Mouse (Mus musculus): ENCODE results near the gene Patl2. TPM values are rescaled to one million over a fixed set of nuclear protein-coding genes. Genes with fewer than 3 reads are reported as not detected.
"Not testable (repeated sequence)": the region's sequence is repeated elsewhere in the genome, so short reads cannot be mapped to it uniquely, and the experiment has no call there.

The Patl2 gene
- total RNA-seq (2021), result not detected

GRCm38 (mm10) chr2:122186106-122186505, at the start of gene Patl2, which contains the start of gene Terb2:
Gene Patl2, minus strand, starts transcription at chr2:122186189.
Gene Terb2, plus strand, starts transcription at chr2:122186272.
- no peak for DNase-seq

DNA sequence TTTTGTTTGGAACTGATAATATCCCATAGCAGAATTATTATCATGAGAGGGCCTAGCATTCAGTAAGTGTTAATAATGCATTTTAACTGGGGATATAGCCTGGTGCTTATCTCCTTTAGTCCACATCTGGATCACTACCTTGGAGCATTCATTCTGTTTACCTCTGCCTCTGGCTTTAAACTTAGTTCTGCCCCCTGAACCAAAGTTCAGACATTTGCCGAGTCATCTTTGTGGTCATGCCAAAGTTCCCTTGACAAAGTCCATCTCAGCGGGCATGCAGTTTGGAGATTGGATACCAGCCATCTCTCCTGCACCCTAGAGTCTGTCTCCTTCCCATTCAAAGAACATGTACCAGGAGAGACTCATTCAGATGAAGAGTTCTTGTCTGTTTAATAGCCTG, 49.4 kb upstream of the Patl2 start:
- no peak for DNase-seq

DNA sequence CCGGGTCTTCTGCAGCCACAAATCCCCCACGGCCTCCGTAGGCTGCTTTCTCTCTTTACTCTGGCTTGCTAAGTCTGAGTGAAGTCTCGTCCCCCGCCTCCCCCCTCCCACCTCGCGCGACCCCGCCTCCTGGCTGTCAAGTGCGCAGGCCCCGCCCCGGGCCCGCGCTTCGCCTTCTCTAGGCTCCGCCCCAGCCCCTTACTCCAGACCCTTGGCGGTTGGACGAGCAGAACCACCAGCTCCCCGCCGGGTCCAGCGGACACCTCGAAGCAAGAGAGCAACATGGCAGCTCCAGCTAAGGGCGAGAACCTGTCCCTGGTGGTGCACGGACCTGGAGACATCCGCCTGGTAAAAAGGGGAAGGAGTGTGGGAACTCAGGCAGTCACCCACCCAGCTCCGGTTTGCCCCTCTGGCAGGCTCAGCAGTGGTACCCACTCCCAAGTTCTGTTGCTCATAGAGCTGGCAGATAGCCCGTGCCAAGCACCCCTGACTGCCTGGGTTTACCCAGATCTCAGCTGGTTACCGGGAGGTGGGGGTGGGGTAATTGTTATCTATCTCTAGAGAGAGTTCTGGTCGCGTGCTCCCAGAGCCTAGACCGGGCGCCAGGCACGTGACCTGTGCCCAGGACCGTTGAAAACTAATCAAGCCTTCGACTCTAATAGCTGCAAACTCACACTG, 48.8 kb upstream of the Patl2 start, which contains the start of gene Sord:
TSS of gene Sord (plus strand) at position 139 of the 678 bp plus-strand sequence.
- peak; percentile 83 for DNase-seq

DNA sequence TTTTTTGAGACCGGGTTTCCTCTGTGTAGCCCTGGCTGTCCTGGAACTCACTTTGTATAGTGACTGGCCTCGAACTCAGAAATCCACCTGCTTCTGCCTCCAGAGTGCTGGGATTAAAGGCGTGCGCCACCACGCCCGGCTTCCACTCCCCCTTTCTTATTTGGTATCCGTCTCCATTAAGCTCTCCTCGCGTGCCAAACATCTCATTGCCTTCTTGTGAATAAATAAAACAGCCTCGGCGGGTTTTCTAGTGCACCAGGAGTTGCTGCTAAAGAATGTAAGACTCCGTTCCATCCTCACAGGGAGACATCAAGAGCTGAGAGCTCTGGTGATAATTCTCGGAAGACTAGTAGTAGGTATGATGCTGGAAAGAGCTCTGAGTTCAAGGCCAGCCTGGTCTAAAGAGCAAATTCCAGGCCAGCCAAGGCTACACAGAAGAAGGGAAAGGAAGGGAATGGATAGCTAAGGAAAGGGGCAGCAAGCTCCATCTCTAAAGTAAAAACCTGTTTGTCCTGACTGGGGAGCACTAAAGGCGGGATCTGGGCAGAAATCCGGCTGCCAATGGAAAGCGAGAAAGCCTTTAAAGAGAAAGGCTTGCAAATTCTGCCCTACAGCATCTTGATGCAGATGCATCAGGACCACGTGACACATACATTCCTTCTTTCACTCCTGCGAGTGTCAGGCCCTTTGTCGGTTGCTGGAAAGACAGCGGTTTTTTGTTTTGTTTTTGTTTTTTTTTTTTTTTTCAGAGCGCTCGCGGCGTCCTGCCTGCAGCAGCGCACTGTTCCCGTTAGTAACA, 48.0 kb upstream of the Patl2 start:
- DNase-seq, result peak; percentile 26

DNA sequence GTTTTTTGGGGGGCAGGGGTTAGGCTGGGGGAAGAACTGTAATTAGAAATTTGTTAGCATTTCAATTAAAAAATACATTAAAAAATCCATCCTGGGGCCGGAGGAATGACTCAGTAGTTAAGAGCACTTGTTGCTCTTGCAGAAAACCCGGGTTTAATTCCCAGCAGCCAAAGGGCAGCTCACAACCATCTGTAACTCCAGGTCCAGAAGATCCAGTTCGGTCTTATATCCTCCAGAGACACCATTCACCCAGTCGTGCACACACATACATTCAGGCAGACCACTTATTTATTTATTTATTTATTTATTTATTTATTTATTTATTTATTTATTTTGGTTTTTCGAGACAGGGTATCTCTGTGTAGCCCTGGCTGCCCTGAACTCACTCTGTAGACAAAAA, 47.4 kb upstream of the Patl2 start:
- DNase-seq, result no peak

DNA sequence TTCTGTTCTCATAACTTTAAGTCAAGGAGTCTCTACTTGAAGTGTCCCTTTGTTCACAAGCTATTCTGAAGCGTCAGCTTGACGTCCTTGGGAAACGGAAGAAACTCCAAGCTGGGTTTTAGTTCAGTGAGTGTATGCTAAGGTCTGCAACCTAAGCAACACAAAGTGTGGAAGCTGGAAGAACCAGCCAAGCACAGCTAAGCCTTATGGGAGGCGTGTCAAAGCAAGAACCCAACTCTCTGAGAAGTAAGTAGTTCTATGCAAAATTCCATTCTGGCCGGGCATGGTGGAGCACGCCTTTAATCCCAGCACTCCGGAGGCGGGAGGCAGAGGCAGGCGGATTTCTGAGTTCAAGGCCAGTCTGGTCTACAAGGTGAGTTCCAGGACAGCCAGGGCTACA, 45.6 kb upstream of the Patl2 start:
- DNase-seq, result no peak

DNA sequence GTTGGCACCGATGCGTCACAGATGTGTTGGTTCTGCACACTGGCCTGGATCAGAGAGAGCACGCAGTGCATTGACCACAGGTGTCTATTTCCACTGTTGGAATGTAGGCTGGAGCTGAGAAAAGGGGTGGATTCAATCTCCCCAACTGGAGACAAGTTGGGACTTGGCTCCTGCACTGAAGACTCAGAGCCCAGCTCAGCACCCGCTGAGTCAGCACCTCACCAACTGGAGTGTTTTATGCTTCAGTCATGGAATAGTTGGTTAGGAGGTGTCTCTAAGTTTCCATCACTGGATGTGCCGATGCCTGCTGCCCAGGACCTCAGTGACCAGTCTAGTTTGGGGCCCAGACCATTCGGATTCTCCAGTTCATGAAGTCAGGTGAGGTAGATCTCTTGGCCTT, 44.4 kb upstream of the Patl2 start:
- DNase-seq, result no peak

DNA sequence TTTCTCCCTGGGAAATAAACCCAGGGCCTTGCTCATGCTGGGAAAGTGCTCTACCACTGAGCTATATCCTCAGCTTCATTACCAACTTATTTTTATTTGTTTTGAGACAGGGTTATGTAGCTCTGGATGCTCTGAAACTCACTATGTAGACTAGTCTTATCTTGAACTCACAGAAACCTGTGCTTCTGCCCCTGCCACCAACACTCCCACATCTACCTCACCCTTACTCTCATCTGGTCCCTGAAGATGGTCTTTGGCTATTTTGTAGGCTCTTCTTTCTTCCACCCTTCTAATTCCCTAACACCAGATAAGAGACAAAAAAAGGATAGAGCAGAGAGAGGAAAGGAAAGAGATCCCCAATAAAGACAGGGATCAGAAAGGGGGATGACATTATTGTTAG, 37.7 kb upstream of the Patl2 start:
- no peak for DNase-seq

GRCm38 (mm10) chr2:122222272-122222671, 36.3 kb upstream of the Patl2 start:
- no peak for DNase-seq

DNA sequence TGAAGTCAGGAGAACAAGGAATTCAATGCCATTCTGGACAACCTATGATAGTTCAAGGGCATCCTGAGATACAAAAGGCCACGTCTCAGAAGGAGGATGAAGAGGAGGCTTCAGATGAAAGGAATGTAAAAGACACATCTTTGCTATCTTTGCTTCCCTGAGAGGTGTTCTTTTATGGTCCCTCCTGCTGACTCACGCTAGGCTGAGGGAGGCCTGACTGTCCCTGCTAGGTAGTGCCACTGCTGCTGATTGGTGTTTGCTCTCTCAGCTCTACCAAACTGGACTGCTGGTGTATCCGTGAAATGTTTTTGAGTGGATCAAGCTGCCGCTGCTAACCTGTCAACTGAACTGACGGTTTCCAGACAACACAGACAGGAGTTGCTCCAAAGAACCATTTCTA, 35.8 kb upstream of the Patl2 start:
- no peak for DNase-seq

GRCm38 (mm10) chr2:122221378-122221777, 35.4 kb upstream of the Patl2 start:
- no peak for DNase-seq

DNA sequence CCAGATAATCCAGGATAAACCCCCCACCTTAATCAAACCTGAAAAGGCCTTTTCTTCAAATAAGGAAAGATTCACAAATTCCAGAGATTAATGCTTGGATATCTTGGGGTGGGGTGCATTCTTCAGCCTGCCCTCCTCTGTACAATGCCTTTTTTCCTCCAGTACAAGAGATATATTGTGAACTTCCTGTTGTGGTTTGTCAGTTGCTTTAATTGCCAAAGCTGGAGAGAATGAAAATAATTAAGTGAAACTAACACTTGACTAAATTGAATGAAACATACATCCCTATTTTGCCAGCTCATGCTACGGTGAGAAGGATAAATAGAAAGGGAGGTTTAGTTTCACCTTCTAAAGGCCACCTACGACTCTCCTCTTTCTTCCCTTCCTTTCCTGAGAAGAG, 32.2 kb upstream of the Patl2 start:
- no peak for DNase-seq

DNA sequence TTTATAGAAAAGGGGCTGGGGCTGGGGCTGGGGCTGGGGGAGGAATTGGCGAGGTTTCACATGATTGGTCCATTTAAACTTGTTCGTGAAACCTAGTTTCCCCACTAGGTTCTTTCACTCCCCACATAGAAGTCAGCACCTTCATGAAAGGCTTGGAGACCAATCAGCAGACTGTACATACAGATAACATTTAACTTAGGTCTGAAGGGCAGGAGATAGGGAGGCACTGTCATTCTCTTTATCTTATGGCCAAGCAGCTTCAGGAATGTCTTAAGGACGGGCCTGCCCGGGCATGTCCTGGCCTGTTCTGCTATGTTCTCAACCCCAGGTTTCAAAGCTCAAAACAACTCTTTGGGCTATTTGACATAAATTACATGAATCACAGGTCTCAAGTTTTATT, 31.1 kb upstream of the Patl2 start:
- not testable (repeated sequence) for DNase-seq

DNA sequence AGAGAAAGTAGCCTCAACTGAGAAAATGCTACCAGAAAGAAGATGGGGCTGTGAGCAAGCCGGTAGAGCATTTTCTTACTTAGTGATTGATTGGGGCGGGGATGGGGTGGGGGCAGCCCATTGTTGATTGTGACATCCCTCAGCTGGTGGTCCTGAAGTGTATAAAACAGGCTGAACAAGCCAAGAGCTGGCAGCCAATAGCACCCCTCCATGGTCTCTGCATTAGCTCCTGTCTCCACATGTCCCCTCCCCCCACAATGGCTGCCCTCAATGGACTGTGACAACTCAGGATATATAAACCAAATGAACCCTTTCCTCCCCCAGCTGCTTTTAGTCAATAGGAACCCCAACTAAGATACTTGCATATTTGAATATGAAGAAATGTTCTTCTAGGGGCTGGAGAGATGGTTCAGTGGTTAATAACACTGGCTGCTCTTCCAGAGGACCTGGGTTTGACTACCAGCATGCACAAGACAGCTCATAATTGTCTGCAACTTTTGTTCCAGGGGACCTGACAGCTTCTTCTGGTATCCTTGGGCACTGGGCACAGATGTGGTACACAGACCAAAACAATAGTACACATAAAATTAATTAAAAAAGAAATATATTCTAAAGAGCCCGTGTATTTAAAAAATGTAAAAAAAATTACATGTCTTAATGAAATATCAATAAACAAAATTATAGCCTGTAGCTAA, 24.7 kb upstream of the Patl2 start:
- DNase-seq, result no peak

DNA sequence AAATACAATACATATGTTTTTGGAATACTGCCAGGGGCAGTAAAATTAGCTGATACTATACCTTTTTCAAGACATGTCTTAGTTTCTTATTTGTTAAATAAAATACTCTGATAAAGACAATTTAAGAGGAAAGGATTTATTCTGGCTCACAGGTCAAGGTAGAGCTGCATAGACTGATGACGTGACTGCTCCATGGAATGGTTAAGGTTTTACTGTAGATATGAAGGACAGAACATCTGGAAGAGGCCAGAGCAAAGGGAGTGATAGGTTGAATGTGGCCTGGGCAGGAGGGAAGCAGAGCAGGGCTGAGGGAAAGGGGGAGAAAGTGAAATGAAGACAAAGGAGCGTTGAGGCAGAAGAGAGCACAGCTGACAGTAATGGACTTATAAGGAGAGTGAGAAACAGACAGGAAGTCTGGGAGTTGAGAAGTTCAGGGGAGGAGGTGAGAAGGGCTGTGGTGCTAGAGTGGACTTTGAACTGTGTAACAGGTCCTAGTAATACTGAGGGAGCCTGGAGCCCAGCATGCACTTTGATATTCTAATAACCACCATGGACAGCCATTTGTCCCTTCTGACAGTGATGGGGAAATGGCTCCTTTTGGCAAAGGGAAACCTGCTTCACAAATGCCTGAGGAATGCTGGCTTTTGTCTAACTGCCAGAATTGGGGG, 20.6 kb upstream of the Patl2 start:
- DNase-seq, result no peak

- DNase-seq, result no peak
These were observed 15.5 kb upstream of the Patl2 start for GRCm38 (mm10) chr2:122201501-122201900.

DNA sequence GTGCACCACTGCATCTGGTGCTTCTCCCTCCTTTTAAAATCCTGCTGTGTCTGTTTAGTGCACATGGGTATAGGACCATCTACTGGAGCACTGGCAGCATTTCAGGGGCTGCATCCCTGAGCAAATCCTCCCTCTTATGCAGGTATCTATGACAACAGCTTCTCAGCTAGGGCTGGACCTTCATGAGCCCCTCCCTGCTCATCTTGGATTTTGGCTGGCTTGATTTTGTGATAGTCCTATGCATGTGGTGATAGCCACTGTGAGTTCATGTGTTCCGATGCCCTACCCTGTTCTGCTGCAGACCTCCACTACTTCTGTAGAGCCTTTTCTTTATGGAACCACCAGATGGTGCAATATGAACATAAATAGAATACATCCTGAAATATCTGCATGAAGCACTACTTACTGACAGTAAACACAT, 8.5 kb upstream of the Patl2 start:
- no peak for DNase-seq

- DNase-seq, result no peak
These were observed 5.9 kb upstream of the Patl2 start for GRCm38 (mm10) chr2:122191849-122192248.

GRCm38 (mm10) chr2:122186751-122187150, 762 bp upstream of the Patl2 start:
- no peak for DNase-seq

- DNase-seq, result no peak
These were observed 903 bp downstream of the Patl2 start for GRCm38 (mm10) chr2:122185086-122185485.

GRCm38 (mm10) chr2:122180051-122180822, 5.8 kb downstream of the Patl2 start:
- DNase-seq, result no peak

- DNase-seq, result no peak
These were observed 13.8 kb downstream of the Patl2 start for GRCm38 (mm10) chr2:122172188-122172587.
